Mouse (Mus musculus) embryo, embryonic 9.5 days (tissue): ENCODE results near the gene Mff.

Source experiments
- DNase-seq: peaks from one replicate; pipeline ENCODE4 v3.0.0-alpha.2; 2017; ENCODE audit errors: extremely low spot score

Gene Mff

DNA sequence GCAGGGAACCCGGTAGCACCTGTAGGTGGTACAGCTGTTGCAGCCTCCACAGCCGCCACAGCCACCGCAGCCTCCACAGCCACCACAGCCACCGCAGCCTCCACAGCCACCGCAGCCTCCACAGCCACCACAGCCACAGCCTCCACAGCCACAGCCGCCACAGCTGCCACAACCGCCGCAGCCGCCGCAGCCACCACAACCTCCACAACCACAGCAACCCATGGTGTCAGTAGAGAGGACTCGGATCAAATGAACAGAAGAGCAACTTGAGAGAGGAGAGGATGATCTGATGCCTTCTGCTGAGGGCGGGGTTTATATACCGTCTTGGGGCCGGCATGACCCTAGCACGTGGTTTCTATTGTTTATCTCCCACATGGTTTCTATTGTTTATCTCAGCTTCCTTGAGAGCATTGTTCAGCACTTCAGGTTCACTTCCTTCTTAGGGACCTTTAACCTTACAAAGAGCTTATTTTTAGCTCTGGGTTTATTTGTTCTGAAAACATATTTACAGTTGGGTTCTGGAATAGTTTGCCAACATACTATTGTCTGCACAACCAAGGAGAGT lies 46.4 kb downstream of the Mff start, which contains the start of gene Gm47791:
Gene Gm47791 (minus strand): TSS at position 222 of the 565 bp plus-strand sequence.
- no peak for DNase-seq

DNA sequence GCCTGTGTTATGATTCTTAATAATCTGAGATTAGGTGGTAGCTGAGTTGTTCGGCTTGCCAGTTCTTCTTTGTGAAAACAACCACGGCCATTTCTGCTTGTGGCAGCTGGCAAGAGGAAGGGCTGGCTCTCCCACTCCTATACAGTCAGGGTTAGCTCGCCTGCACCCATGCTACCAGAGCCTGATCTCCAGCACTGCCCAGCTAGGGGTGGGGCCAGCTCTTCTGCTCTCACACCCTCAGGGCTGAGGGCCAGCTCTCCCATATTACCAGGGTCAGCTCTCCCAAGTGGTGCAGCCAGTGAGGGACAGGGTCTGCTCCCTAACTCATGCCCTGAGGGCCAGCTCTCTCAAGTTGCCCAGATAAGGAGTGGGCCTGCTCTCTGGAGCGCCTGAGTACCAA lies 47.7 kb downstream of the Mff start:
- no peak for DNase-seq

DNA sequence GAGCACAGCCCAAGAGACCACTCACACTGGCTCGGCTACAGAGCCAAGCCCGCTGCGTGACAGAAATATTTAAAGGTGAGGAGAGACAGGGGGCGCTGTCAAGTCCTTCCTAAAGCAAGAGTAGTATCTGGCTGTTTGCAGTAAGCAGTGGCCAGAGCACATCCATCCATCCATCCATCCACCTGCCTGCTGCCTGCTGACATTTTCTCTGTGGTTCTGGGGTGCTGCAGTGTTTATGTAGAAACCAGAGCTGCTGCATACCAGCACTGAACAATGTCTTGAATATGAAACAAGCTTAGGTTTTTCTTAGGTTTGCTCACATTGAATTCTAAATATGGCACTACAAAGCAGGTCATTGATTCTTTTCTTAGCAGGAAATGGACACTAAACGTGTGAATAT lies 48.5 kb downstream of the Mff start:
- no peak for DNase-seq

DNA sequence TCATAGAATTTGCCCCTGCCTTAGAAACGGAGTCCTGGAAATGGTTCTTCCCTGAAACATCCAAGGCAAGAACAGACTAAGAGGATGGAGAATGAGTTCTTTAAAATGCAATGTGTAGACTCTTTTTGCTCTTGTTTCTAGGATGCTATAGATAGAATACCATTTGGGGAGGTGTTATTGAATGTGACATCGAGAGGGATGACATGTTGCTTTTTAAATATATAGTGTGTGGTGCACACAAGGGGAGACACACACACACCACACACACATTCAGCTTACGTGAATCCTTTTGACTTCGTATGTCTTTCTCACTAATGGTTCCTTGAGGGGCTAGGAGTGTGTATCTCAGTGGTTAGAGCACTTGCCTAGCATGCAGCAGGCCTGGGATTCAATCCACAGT lies 50.6 kb downstream of the Mff start:
- DNase-seq = no peak

DNA sequence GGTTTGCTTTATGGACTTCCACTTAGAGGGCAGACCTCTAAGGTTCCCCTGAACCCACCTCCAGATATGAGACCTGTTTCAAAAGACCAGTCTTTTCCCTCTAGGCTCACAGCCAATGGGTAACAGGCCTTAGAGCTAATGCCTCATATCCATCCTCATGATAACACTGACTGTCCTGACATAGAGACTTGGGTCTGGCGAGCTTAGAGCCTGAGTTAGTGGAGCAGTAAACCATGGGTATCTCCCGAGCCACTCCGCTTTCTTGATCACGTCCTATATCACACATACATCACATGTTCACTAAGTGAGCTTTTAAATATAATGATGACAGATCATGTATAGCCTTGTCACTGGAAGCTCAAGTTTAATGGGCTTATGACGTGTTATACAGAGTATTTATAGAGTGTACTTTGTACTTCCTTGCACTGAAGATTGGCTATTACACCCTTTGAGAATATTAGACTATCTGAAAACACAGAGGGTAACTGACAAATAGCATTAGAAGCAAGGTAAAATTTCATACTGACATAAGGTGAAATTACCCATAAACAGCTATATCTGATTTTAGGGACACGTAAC lies 54.8 kb downstream of the Mff start:
- DNase-seq = no peak

DNA sequence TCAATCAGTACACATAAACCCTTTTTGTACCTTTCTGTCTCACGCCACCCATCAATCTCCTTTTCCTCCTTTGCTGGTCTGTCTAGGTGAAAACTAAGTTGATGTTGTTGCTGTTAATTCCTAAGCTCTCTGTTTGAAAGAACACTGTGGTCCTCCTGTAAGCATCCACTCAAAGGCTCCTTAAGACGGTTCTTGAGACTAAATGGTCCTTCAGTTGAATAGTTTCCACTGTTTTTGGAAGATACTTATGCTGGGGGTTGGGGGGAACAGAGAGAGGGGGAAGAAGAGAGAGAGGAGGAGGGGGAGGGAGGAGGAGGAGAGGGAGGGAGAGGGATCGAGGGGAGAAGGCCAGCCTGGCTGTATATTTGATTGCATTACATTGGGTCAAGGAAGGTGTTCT lies 58.9 kb downstream of the Mff start:
- no peak for DNase-seq

DNA sequence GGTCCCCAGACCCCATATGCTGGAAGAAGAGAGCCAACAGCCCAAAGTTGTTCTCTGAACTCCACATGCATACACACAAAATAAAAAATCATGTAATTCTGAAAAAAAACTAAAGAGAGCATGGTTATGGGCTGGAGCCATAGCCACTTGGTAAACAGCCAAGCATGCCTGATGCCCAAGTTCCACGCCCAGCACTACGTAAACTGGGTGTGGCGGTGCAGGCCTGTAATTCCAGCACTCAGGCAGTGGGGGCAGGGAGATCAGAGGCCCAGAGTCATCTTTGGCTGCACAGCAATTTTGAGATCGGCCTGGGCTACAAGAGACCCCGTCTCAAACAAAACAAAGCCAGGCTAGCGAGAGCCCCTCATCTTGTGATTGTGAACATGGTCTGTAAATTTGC lies 60.9 kb downstream of the Mff start:
- DNase-seq = no peak

DNA sequence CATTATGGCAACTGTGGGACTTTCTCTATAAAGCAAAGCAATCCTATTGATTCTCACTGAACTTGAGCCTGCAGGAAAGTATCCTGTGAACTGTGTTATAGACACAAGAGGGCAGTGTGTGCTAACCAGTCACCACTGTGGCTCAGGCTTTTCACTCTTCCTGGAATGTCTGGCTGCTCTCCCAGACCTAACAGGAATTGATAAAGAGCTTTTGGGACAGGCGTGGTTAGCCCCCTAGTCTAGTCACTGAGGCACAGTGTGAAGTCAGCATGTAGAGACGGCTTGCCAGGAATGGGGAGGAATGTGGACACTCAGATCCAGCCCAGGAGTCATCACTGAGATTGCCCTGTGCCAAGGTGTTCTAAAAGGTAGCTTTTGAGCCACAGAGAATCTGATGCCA lies 62.7 kb downstream of the Mff start:
- DNase-seq = peak; percentile 39

DNA sequence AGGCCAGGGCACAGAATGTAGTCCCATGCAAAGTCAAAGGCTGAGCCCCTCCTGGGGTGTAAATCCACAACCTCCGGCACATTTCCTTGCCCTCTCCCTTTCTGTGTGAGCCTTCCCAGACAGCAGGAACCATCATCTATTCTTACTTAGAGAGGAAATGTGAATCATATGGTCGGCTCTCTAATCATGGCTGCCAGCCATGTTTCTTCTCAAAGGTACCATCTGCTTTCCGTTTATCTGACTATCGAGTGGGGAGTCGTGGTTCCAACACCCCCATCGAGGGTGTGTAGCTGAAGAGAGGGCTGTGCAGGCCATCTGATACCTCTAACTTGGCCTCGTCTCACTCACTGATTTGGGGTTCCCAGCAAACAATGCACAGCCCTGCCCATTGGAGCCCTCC lies 63.4 kb downstream of the Mff start:
- no peak for DNase-seq

DNA sequence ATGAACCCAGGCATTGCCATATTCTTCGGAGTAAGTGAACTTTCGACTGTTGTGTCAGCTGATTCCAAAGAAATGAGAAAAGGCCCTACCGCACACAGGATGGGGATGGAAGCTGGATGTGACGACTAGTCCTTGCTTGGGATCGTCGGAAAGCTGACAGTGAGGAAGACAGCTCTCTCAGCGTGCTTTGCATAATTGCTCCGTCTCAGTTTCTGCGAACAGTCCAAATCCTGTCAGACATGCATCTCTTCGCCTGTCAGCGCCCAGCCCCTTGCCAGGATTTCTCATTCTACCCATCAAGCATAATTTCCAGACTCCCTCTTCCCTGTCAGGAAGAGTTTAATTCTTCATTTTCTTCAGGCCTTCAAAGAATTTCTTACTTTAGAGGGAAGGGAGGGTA lies 66.4 kb downstream of the Mff start:
- DNase-seq = no peak

DNA sequence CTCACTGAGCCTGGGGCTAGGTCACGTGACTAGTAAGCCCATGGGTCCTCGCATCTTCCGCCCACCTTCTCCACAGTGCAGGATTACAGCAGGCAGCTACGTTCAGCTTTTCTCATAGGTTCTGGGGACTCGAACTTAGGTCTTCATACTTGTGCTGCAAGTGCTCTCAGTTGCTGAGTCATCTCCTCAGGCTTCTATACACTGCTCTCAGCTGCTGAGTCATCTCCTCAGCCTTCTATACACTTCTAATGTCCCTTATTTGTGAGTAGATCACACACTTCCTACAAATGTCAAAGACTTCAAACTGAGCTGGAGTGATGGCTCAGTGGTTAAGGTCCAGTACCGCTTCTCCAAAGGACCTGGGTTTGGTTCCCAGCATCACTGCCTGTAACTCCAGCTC lies 67.5 kb downstream of the Mff start:
- DNase-seq = no peak

DNA sequence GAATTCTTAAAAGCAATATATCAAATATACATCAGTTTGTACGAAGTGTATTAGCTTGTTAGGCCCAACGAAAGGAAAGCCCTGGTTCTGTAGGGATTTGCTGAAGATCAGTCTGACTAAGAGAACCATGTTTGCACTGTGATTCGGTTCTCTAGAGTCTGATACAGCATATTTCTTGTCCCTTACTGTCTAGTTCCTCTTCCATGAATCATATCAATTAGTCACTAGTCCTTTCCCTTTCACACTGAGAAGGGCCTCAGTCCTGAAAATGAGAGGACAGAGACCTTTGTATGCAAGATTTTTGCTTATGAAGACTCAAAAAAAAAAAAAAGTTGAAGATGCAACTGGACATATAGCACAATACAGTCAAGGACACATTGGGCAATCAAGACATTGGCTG lies 68.4 kb downstream of the Mff start:
- DNase-seq = no peak

DNA sequence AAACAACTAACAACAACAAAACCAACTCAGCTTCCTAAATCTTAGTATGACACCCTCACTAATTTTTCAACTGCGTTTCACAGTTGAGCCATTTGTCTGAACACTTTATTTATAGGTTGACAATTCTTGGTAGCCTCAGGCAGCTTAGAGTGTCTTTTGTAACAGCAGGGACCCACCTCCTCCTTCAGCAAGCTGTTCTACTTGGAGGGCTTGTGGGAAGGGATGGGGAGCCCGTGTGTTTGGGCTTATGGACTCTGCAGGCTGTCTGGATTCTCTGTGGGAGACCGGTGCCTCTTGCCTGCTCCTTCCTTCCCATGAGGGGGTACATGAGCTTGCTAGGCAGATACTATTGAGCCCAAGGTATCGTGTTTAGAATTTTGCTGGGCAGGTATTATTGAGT lies 69.3 kb downstream of the Mff start:
- no peak for DNase-seq

DNA sequence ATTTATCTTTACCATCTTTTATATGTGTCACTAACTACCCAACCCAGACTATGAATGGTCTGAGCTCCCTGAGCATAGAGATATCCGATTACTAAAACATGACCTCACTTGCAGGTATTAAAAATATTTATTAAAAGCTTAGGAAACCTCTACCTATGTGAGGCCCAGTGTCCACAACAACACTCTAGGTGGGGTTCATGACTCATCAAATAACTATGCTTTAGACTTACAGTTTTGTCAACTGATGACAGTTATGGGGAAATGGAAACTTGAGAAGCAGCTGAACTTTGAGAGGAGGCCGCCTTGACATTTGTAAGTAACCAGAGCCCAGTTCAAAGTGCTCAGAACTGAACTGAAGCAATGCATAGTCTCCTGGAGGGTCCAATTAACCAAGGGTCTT lies 70.5 kb downstream of the Mff start:
- no peak for DNase-seq

DNA sequence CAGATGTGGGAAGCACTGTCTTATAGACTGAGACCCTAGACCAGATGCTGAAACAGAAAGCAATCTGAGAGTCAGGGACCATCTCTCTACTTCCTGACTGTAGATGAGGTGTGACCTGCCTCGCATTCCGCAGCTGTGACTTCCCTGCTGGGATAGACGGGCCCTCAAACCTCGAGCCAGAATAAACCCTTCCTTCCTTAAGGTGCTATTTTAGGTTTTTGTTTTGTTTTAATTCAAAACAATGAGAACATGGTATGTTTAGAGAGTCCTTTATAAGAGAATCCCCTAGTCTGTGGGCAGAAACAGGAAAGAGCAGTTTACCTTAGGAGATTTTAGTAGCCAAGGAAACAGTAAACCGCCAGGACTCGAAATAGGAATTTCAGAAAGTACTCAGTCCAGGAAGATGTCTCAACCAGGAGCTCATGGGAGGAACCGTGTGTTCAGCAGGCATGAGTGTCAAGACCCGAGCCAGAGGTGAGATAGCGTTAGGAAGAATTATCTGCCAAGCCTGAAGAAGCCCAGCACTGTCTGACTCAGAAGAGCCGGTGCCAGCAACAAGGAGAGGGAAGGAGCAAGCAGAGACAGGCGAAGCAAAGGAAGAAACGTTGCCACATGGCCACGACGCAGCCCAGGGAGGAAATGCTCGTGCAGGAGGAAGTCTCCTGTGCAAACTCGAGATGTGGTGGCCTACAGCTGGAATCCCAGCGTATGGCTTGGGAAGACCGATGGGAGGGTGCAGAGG lies 71.2 kb downstream of the Mff start:
- no peak for DNase-seq

DNA sequence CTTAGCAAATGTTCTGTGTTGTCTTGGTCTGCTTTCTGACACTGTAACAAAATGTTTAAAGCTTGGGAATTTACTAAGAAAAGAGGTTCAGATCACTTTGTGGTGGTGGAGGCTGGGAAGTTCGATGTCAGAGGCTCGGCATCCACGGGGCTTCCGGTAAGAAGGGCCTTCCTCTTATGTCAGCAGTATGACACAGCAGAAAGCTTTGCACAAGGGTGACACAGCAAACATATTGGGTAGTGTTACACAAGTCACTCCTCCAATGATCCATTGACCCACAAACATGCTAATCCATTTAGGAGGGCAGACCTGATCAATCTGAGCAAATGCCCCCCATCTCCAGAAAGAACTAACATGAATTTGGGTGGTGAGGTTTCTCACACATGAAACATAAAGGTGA lies 72.4 kb downstream of the Mff start:
- DNase-seq = no peak

DNA sequence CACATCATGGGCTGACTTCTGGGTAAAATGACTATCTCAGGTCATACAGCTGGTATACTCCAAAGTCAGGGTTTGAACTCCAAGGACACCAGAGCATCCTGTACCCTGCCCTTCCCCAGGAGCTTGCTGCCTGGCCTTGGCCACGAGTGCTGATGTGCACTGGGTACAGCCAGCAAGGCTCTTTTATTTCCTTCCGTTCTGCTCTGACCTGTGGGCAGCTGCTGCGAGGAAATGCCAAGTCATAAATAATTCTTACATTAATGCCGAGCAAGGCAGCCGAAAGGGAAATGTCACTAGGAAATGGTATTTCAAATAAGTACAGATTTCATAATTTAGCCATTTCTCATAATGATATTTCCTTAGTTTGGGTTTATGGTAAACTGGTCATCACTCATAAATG lies 73.6 kb downstream of the Mff start:
- DNase-seq = no peak

DNA sequence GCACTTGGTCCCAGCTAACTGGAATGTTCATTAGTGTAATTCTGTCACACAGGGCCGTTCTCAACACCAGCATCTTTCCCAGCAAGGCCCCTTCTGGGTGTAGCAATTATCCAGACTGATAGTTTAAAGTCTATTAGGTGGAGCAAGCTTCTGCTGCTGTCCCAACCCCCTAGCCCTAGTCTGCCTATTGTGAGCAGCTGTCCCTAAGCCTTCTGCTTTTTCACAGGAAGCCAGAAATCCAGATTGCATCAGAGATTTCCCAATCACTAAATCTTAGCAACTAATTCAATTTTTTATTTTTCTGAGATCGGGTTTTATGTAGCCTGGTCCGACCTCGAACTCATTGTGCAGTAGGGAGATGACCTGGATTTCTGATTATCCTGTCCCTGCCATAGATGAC lies 74.2 kb downstream of the Mff start:
- no peak for DNase-seq

DNA sequence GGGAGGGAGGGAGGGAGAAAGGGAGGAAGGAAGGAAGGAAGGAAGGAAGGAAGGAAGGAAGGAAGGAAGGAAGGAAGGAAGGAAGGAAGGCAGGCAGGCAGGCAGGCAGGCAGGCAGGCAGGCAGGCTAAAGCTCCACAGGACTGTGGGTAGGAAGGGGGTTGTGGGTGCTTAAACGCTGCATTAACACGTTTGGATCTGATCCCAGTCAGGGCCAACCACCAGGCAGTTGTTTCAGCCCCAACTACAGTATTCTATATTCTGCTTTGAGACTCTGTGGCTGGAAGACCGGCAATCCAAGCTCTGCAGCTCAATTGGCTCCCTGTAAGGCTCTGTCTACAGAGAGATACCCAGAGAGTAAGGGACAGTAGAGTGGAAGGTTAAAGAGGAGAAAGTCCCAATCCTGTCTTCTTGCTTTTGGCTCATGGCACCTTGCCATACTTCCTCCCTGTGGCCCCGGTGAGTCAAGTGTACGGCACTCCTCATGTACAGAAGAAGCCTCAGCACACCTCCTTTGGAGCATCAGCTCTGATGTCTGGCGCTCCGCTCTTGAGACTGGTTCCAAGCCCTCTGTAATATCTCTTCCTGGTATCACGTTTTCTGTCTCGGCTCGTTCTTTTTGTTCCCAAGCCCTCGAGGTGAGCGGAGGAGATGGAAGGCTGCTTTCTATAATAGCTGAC lies 76.6 kb downstream of the Mff start:
- DNase-seq = no peak
